Mouse (Mus musculus): ENCODE data around the gene Olfr107.

GRCm38 (mm10) chr17:37359282-37359681 is 39.7 kb upstream of the Olfr107 start, which contains the start of gene Olfr104-ps:
- TF ChIP-seq POLR2A (IDR thresholded peaks at IDR 0.05; ENCODE audit: low read depth, low read length) (no peak), CTCF (conservative IDR thresholded peaks at IDR 0.05; ENCODE audit: insufficient read depth, insufficient read length, low read depth, low read length) (no peak)

Data from kidney, adult 2 months (tissue).